Mouse (Mus musculus): ENCODE results near the gene Man2a2.

GRCm38 (mm10) chr7:80412279-80412678, 41.1 kb upstream of the Man2a2 start:
- TF ChIP-seq EP300 (IDR thresholded peaks at IDR 0.05; ENCODE audit: low read depth) (no peak), CTCF (IDR thresholded peaks at IDR 0.05; ENCODE audit: low read depth) (no peak)

Data from liver, embryonic 14.5 days (tissue).